Mouse (Mus musculus) frontal cortex, postnatal 10 days (tissue): ENCODE data around the gene Helb.

Experiments used
- DNase-seq, 2 experiments: peaks; one replicate each; pipeline ENCODE4 v3.0.0; 2022; ENCODE audit warnings: low spot score in 2 of 2, mixed read lengths in 1 of 2

The Helb gene

DNA sequence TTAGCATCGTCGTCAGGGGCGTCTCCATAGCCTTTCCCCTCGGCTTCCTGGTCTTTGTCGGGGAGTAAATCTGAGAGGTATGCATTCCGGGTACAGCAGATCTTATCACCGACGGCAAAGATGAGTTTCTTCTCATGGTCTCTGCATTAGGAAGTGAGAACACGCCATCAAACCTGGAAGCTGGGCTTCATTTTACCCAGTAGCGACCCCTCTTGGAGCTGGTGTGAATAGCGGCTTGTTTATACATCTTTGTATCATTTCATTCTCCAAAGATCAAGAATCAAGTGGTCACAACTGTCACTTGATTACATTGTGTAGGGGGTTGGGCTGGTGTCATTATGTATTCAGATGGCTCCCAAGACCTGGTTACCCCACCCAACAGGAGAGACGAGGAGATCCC is 20.2 kb downstream of the Helb start:
- no peak for DNase-seq

DNA sequence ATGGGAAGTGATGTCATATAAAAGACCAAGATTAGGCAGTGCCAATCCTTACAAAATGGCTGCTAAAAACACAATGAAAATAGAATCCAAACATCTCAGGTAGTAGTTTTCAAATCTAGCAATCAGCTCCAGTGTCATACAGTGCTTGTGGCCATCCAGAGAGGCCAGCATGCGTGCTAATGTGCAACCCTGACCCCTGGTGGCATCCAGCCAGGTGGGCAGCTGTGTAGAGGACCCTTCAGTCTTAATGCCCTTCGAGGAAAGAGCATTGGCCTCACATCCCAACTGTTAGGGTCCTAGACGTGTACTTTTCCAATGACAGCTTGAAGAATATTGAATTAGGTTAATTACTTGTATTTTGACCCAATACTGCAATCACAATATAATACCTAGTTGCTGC is 34.9 kb downstream of the Helb start:
- no peak for DNase-seq

DNA sequence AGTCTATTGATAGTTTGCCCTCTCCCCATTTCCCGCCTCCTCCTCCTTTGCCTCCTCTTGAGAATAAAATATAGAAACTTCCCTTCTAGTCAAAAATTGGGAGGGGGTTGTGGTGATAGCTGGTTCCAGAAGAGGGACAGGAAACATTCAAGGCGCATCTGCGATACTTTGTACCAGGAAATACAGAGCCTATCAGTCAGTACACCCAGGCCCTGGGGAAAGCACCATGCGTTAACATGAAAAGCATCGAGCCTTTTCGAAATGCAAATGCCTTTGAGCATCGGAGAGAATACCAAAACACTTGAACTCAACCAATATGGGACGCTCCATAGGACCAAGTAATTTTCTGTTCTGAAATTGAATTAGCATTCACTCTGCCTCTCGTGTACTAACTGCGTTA is 46.5 kb downstream of the Helb start:
- DNase-seq: no peak

DNA sequence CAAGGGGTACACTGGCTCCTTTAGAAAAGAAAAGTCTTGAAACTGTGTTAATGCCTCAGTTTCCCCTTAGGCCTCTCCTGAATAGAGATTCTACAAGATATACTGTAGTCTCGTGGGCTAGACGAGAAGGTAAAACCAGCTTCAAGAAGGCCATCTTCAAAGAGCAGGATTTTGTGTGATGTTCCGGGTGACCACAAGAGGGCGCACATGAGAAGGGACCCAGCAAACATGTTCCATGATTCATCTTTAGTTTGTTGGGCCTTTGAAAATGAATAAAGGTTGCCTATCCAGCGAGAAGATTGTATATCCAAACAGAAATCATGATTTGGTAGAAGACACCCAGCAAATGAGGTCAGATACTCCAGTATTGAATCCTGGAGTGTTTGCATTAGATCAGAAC is 48.4 kb downstream of the Helb start:
- DNase-seq: peak in 1 of 2 experiments; percentile 39

DNA sequence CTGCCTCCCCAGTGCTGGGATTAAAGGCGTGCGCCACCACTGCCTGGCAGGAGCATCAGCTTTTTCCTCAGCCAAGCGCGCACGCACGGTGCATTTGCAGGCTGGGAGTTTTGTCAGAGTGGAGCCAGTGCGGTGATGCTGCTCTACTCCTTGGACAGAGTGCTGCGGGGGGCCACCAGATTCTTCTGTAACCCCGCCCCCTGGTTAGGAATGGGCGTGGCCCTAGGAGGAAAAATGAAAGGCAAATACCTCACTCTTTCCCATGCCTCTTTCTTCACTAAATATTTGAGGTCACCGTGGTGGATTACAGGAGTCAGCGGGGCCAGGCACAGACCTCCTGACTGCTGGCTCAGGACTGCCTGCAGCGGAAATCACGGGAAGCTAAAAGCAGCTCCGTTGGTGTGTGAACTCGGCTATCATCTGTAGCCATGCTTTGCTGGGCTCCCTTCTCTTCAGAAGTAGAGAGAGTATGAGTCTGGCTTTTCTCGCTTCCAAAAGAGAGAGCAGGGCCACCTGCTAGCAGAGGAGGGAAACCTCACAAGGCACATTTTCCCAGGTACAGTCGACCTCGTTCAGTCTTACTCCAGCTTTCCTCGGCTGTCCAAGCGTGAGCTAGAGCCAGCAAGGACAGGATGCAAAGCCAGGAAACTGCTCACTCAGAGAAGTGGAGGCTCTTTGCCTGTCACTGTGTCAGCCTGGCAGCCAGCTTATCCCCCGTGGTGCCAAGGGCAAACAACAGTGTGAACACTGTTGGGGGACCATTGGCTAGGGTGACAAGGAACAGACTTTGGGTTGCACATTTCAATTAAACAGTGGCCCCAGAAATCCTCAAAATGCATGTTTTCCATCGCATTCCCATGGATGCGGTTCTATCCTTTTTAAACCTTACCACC is 51.3 kb downstream of the Helb start:
- DNase-seq: no peak

DNA sequence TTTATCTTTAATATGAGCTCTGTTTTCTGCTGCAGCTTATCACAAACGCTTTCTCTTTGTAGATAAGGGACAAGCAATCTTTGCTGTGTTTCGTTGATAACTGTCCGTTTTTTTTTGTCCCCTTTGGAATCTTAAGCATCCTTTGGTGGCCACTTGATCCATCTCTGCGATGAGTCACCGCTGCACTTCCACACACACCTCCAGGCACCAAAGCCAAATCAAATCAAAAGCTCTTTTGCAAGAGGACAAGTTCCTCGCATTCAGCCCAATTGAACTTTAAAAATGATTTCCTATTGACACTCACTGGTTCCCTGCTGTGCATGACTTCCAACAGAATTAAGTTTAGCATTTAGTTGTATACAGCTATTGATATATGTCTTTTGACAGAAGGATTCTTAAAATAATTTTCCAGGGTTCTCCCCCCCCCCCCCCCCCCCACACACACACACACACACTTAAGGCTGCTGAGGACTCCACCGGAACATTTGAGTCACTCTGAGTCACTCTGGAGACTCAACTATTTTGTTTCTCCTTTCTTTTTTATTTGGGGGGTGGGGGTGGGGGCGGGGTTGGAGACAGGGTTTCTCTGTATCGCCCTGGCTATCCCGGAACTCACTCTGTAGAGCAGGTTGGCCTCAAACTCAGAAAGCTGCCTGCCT is 52.1 kb downstream of the Helb start:
- DNase-seq: no peak

DNA sequence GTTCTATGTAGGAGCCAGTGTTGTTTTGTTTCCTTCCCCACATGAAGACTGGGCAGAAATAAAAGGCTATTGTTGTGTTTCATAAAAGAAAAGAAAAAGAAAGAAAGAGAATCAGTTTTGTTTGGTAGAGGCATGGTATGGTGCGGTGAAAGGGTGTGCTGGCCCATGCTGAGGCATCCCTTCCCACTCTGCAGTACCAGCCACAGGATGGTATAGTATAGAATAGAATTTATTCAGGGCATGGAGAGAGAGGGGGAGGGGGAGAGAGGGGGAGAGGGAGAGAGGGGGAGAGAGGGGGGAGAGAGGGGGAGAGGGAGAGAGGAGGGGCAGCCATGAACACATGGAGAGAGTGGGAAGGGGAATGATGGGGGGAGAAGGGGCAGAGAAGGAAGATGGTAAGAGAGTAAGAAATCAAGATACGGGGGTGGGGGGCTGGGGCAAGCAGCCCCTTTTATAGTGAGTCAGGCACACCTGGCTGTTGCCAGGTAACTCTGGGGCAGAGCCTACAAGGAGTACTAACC is 68.0 kb downstream of the Helb start:
- no peak for DNase-seq

DNA sequence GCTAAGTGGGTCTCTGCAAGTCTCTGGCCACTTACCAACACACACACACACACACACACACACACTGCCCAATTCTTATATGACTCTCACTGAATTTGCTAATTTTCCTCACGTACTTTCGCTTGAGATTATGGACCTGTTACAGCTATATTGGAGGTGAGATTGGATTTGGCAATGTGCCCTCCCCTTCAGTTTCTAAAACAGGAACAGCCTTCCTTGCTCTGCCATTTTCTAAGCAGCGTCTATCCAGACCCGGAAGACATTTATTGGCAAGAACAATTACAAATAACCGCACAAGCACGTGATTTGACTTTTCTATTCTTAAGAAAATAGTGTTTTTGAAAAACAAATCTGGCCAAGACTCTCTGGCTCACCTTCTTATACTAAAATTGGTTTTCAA is 68.5 kb downstream of the Helb start:
- DNase-seq: no peak

DNA sequence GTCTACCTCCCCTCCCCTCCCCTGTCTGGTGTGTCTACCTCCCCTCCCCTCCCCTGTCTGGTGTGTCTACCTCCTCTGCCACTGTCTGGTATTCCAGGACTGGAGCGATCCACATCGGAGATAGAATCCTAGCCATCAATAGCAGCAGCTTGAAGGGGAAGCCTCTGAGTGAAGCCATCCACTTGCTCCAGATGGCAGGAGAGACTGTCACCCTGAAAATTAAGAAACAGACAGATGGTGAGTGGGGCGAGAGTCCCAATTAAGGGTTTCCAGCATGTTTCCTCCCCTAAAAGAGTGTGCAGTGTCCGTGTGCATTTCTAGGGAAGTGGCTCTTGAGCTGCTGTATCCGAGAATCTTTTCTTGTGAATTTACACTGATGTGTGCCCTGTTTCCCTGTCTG is 74.6 kb downstream of the Helb start:
- peak; percentile 27 to 34 for DNase-seq

DNA sequence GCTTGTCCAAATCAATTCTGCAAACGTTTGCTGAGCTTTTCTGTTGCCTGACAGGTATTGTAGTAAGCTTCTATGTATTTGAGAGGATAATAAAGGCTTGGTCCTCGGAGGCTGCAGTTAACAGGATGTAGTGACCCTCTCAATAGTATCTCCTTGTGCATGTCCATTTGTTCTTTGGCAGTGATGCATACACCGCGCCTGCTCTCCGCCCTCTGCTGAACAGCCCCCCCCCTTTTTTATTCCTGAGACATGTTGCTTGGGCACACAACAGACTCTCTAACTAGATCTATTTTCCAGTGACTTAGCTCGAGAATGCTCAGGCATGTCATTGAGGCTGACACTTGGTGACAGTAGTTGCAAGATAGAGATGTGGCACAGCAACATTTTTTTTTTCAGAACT is 77.0 kb downstream of the Helb start:
- no peak for DNase-seq

DNA sequence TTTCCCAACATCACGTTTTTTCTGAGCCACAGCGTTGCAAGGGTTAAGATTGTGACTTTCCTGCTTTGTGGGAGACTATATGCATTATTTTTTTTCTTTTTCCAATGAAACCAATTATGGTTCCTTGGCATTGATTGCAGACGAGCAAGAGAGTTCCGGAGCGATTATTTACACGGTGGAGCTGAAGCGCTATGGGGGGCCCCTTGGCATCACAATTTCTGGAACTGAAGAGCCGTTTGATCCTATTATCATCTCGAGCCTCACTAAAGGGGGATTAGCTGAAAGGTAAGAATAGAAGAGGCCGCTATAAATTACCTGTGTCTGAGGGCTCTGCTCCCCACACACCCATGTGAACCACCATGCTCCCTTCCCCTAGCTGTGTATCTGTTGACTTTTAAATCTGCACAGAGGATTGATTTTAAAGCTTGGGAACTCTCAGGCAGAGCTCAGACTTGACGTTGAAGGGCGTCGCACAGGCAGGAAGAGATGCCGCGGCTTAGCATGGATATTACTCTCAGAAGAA is 77.5 kb downstream of the Helb start:
- no peak for DNase-seq

DNA sequence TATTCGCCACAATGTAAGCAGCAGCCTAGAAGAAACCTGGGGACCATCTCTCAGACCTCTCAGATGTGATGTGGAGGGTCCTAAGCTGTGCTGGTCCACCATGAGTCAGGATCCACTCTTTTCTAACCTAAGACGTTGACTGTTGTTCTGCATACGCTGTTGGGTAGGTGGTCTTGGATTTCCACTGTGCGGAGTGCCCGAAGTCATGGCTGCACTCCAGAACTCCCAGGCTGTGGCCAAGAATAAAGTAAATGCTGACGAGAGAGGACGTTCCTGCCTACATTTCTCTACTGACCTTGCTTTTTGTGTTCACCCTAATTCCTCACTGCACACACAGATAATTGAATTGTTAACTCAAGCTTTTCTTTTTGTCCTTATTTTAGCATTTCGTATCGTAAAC is 78.9 kb downstream of the Helb start:
- no peak for DNase-seq
